Mouse (Mus musculus) retina, postnatal 7 days (tissue): ENCODE measurements around the gene Nudt16l1.

ENCODE experiments used
- DNase-seq: peaks from one replicate; pipeline ENCODE4 v3.0.0-alpha.2; 2012; ENCODE audit warnings: low read depth, low spot score

Nudt16l1 gene

DNA sequence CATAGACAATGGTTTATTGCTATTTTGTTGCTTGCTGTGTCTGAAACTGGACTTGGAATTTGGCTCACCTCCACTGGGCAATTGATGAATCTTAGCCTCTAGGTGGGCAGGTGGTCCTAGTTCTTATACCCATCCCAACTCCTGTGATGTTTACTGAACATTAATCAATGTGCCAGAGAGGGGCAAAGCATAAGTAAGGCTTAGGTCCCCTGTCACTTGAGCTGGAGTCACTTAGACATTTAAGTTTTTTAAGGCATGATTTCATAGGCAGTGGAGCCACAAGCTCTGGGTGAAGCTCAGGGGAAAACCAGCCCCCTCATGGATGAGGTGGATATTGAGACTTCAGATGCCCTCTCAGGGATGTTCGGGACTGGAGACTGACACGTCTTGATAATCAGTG is at the start of gene Nudt16l1:
Gene Nudt16l1 (plus strand): TSS at position 301 of the 400 bp plus-strand sequence.
- DNase-seq: no peak

DNA sequence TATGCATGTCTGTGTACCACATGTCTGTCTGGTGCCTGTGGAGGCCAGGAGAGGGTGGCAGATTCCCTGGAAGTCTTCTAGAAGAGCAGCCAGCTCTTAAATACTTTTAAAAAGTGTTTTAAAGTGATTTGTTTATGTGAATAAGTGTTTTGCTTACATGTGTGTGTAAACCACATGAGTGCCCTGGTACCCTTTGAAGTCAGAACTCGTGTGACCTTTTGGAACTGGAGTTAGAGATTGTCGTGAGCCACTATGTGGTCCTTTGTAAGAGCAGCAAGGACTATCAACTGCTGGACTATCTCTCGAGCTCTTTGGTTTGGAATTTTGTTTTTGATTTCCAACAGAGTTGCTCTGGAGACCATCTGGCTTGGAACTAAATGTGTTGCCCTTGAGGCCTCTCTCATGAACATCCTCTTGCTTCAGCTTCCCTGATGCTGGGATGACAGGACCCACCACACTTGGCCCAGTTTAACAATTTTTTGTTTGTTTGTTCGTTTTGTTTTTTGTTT is 48.3 kb upstream of the Nudt16l1 start:
- no peak for DNase-seq

DNA sequence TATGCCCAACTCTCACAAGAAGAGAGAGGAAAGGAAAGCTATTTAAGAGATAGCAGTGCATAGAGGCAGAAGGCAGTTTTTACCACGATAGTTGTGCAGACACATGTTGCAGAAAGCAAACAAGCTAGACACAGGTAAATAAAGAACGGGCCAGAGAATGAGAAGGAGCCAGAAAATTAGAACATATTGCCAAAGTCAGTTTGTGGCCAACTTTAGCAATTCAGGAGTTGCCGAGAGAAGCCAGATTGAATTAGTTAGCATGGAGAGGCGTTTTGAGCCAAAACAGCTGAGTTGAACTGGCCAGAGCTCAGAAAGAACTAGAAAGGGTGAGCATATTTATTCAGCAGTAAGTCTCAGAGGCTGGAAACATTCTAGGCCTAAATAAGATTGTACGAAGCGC is 46.4 kb upstream of the Nudt16l1 start:
- no peak for DNase-seq

DNA sequence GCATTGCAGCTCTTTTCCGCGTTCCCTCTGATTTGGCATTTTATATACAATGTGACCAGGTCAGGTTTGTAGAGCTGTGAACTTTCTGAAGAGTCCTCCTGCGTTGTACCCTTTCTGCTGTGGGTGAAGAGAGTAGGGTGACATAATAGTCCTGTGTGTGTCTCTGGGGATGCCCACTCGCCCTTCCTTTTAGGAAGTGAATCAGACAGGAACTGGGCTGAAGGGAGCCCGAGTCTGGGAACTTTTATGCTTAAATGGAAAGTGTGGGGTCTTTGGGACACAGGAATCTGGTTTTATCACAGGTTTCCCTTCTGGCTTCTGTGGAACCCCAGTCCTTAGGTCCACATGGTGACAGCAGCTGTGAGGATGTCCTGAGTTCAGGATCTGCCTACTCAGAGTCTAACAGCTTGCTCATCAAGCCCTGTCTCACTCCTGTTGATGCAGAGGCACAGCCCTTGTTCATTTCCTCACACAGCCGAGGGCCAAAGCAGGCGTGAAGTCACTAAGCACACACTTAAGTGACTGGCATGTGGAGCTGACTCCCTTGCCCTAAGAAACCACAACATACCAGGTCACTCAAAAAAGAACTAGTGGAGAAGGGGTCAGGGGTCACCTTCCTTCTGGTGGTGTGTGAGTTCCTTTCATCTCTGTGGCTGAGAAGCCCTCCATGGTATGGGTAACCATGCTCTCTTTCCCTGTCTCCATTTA is 44.2 kb upstream of the Nudt16l1 start:
- DNase-seq: no peak

DNA sequence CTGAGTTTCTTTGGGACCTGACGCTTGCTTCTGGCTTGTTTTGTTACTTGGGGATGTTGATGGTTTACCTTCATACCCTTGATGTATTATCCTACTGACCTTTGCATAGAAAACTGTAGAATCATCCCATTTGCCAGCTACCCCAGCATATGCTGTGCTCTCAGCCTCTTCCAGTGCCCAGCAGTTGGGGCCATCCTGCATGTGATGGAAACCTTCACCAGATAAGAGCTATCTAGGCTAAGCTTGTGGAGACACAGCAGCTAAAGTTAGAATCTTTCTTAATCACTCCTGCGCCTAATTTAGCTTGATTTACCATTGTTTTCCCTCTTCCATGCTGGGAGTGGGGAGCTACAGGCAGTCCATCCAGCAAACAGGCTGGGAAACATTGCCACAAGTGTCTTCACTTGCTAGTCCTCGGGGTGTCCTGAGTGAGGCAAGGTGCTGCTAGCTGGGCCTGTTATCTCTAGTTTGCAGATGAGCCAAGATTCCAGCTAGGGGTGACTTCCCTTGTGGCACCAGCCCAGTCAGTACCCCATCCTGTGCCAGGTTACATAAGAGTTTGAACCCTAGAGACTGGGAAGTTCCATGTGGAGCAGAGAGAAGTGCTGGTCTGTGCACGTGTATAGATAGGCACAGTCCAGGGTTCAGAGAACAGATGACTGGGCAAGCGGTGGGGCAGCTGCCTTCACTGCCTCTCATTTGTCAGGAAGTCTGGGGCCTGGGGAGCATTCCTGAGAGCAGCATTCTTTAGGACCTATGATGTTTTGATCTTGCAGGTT is 42.1 kb upstream of the Nudt16l1 start:
- no peak for DNase-seq

GRCm38 (mm10) chr16:4897146-4897730 is 41.3 kb upstream of the Nudt16l1 start:
- no peak for DNase-seq

DNA sequence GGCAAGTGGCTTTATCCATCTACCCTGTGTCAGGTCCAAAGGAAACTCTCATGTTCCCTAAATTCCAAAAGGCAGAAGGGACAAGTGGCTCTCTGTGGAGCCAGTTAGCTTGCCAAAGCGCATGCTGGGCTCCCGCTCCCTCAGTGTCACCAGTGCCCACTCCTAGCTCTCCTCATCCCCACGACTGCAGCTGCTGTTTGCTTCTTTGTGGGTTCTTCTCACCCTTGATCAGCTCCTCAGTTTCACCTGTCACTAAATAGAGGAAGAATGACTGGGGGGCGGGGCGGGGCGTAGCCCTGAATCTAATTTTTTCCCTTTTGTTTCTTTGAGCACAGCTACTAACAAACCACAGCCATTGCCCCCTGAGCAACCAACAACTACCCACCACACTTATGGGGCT is 39.7 kb upstream of the Nudt16l1 start:
- no peak for DNase-seq

DNA sequence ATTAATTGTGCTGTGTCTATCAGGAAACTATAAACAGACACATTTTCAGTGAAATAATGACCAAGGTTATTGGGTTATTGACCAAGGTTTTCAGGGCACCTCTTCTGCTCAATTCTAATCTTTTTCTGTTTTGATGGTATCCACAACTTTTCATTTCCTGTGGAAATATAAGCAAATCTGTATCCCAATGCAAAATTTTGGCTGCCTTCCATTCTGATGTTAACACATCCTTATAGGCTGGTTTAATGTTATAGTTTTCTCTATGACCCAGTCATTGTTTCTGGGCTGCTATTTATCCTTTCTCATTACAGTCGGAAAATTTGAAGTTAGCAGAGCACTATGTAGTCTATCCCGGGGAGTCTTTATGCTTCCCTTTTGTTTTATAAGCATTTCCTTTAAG is 38.9 kb upstream of the Nudt16l1 start:
- no peak for DNase-seq

GRCm38 (mm10) chr16:4901167-4901566 is 37.4 kb upstream of the Nudt16l1 start:
- DNase-seq: no peak

DNA sequence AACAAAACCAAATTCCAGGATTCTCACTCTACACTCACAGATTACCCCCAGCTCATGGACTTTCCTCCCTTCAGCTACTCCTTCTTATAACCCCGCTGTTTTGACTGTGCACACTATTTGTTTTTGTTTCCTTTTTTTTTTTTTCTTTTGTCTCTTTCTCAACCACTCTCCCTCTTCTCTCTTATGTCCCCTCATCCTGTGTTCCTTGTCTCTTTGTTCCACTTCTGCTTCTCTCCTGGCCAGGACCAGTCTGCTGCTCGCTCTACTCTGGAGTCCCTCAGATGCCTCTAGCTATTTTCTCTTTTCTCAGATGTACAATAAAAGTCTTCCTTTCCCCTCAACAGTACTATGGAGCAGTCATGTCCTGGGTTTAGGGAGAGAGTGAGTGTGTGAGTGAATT is 36.2 kb upstream of the Nudt16l1 start:
- no peak for DNase-seq

DNA sequence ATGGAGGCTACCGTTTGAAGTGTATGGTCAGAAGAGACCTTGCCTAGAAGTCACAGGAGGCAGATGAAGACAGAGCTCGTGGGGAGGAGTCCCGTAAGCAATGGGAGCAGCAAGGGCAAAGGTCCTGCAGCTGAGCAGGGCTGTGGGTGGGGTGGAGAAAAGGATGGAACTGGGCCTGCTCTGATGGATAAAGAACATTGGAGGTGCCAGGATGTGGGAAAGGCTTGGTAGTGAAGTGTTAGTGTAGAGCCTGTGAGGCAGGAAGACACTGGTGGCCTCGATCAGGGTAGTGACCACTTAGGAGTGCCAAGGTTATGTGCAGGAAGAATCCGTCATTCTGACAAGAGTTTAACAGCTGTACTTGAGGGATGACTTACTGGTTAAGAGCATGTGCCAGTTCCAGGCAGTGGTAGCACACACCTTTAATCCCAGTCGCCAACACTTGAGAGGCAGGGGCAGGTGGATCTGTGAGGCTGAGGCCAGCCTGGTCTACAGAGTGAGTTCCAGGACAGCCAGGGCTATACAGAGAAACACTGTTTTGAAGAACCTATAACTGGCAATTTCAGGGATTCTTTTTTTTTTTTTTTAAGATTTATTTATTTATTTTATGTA is 35.0 kb upstream of the Nudt16l1 start:
- no peak for DNase-seq

DNA sequence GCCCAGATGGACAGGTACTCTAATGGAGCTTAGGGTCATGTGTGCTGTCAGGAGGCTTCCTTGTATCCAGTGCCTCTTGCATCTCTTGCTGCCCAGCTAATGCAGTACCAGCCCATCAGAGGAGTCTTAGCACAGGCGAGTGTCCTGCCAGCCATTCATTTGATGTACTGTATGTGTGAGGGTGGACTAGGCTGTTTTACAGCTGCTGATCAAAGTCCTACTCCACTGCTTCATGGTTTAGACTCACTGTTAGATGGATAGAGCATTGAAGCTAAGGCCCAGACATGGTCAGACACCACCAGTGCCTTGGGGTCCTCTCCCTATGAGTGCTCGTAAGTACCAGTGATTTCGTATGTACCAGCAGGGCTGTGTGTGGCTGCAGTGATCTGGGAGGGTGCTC is 33.7 kb upstream of the Nudt16l1 start:
- no peak for DNase-seq

DNA sequence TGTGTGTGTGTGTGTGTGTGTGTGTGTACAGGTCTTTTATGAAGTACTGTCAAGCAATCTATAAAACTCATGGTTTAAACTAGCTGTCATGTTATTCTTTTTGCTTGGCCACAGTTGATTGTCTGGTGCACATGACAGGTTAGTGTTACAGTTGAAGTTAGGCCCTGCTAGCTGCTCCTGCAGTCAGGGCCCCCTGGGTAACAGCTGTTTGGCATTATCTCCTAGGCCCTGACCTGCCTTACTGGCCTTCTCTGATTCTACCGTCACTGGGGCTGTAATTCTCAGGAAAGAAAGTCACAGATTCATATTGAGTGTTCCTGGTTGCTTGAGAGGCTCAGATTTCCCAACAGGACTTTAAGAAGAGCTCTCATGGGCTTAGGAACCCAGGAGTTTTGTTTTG is 33.0 kb upstream of the Nudt16l1 start:
- DNase-seq: no peak

DNA sequence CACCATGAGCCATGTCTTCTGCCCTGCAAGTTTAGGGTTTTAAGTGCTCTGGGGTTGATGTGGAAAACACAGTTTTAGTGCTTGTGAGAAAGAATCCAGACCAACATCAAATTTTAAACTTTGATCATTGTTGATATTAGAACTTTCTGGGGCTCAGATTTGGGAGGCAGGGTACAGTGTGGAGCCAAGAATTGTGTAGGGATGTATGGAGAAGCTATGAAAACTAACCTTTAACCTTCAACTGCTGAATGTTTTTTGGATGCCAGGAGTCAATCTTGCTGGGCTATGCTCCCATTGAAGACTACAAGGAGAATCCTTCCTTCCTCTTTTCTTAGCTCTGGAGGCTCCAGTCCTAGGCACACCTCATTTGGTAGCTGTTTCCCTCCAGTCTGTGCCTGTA is 32.0 kb upstream of the Nudt16l1 start:
- DNase-seq: no peak

- no peak for DNase-seq
These were observed 31.2 kb upstream of the Nudt16l1 start for GRCm38 (mm10) chr16:4907386-4907785.

DNA sequence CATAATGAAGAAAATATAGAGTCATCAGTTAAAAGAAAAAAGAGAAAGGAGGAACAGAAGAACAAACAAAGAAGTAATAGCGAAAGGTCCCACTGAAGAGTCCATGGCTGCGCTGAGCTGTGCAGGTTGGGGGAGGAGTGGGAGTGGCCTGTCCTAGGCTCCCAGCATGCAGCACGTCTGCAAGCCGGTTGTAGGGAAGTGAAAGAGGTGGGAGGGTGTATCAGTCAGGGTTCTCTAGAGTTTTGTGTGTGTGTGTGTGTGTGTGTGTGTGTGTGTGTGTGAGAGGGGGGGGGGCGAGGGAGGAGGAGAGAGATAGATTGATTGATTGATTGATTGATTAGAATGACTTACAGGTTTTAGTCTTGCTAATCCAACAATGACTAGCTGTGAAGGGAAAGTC is 30.6 kb upstream of the Nudt16l1 start:
- no peak for DNase-seq

DNA sequence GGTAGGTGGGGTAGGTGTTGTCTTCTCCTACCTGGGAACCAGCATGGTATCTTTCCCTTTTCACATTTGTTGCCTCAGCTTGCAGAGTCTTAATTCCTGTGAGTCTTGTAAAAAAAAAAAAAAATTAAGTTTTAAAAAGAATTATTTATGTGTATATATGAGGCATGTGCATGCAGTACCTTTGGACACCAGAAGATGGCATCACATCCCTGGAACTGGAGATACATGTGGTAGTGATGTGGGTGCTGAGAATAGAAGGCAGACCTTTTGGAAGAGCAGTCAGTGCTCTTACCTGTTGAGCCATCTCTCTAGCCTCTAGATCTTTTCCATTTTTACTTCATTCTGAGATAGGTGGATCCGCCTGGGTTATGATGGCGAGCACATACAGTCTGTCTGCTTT is 28.8 kb upstream of the Nudt16l1 start:
- no peak for DNase-seq

DNA sequence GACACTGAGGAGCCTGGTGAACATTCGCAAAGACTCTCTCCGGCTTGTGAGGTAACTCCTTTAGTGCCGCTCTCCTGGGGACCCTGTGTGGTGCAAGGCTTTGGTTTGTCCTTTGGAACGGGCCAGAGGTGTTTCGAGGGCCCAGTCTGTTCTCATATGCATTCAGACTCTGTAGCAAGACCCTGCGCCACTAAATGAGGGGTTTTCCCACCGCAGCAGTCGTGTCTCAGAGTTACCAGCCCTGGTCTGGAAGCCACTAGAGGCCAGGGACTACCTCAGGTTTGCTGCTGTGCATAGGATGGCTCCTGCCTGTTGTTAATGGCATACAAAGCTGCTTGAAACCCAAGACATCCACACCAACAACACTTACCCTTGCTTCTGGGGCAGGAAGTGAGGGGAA is 27.8 kb upstream of the Nudt16l1 start:
- no peak for DNase-seq

DNA sequence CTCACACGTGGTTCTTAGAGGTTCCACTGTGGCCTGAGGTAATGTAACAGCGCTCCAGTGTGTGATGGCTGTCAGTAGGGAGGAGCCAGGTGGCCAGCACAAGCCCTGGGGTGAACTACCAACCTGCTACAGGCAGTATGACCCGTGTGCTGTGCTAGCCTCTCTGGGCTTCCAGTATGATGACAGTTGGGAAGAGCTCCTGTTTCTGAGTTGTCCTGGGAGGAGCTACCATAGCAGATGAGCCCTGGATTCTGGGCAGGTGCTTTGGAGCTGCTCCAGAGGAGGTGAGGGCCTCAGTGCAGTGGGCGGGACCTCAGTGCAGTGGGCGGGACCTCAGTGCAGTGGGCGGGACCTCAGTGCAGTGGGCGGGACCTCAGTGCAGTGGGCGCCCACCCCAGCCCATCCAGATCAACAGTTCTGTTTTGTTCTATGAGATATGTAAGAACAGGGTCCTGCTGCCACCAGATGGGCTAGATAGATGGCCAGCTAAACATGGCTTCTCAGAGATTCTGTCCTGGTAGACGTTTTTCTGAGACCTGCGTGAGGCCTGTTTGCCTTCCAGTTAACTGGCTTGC is 26.4 kb upstream of the Nudt16l1 start:
- DNase-seq: no peak

DNA sequence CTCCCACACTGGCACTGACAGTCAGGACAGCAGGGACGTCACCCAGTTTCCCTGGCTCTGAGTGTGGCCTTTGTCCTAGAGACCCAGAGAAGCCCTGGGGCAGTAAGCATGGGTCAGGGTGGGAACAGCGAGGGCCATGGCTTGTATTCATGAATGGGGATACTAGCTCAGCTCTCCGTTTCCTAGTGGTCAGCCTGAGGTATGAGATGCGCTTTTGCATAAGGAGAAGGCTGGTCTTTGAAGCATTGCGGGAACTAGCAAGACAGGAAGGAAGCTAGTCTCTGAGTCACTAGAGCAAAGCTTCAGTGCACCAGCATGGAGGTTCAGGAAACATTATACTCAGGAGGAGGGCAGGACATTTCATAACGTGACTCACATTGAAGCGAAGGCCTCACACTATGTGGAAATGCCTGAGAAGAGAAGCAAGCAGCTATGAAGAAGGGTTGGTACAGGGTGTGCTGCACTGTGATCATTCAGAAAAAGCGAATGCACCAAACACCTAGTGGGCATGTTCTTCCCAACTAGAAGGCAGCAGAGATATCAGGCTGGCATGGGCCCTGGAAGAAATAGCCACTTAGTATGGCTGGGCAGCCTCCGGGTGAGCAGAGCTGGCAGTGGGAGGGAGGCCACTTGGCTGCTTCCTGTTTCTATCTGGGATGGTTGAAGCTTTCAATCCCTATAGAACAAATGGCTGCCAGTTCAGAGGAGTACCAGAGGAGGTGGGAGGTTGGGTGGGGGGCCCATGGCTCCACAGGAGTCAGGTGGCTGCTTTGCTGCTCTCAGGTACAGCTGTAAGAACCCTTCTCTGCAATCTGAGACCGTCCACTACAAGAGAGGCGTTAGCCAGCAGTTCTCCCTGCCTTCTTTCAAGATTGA is 25.4 kb upstream of the Nudt16l1 start:
- DNase-seq: no peak
